Mouse (Mus musculus): Measurements from ENCODE around the gene Aco2. TPM values are rescaled to one million over a fixed set of nuclear protein-coding genes. Genes with fewer than 3 reads are reported as not detected.

The Aco2 gene
- polyA plus RNA-seq, 1 experiment from 2014 or later: 265 TPM

DNA sequence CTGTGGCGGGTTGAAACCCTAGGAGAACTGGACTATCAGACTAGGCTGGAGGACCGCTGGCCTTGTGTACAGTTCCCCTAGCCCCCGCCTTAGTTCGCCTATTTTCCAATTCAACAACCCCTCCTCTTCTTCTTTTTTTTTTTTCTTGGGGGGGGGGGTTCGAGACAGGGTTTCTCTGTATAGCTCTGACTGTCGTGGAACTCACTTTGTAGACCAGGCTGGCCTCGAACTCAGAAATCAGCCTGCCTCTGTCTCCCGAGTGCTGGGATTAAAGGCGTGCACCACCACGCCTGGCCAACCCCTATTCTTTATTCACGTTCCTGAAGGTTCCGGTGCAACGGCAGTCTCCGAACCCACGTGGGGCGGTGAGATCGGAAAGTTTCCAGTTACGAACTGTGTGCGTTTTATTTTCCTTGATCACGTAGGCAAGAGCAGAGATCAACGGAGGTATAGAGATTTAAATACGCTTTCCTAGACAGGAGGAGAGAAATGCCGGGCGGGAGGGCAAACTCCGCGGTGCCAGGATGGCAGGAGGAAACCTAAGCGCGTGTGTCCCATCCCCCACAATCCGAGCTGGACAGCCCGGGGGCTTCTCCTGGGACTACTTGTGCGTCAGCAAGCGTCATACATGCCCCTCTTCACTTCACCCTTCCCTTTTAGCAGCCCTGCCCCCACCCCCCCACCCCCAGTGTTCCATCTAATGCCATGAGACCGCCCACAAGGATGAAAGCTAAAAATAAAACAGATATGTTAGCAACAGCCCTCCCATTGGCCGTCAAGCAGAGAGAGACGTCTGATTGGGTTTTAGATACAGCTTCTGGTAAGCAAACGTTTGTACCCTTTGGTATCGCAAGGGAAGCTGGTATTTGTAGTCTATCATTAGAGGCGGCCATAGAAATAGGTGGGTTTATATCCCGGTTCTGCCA is 12.5 kb upstream of the Aco2 start:
- WGBS: under 1% methylated on average over 39 of the region's 39 CpGs
- peaks cover 38% of the 10 kb centered on the region for H3K4me1 ChIP-seq
- H3K27me3 ChIP-seq (replicated peaks): no peaks in the 10 kb centered on the region
- H3K36me3 ChIP-seq (replicated peaks): no peaks in the 10 kb centered on the region
- peak overlapping the region; percentile 95 for H3K27ac ChIP-seq
- peak; percentile 83 for ATAC-seq (replicated peaks)
- peak overlapping the region; percentile 30 for H3K9ac ChIP-seq
- peak overlapping the region; percentile 78 for H3K4me2 ChIP-seq
- H3K4me3 ChIP-seq: peak overlapping the region; percentile 88
- no peaks in the 10 kb centered on the region for H3K9me3 ChIP-seq

DNA sequence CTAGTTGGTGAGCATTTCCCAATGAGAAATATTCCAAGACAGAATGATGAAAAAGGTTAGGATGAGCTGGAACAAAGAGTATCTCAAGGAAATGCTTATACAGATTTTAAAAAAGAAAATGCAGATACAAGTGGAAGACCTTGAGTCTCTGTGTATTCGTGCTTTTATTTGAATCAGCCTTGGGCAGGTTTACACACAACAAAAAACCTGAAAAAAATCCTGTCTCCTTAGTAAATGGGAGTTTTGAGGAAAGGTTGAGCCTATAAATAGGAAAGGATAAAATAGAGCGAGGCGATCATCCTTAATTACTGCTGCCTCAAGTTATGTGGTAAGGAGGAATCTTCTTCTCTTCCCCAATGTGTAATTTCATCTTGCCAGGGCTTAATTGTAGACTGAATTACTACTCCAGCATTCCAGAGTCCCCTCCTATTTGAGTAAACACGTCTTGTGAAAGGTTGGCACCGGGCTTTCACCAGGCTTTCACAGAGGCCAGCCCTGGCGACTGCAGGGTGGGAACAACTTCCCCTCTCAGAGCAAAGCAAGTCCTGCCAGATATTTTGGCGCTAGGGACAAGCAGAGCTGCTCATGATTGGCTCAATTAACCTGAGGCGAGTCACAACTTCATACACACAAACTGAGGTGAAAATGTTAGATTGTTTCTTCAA is 11.5 kb upstream of the Aco2 start:
- H3K27ac ChIP-seq: peak overlapping the region; percentile 95
- peaks cover 31% of the 10 kb centered on the region for H3K4me1 ChIP-seq
- 0 out of 2 replicates have a peak overlapping the region, but pooled peaks have one; percentile 88 for H3K4me3 ChIP-seq
- H3K4me2 ChIP-seq: peak overlapping the region; percentile 78
- no peak overlapping the region for H3K9ac ChIP-seq
- H3K9me3 ChIP-seq: no peaks in the 10 kb centered on the region
- no peaks in the 10 kb centered on the region for H3K36me3 ChIP-seq (replicated peaks)
- WGBS: 45% methylated on average over 8 of the region's 8 CpGs
- ATAC-seq (replicated peaks): no peak
- no peaks in the 10 kb centered on the region for H3K27me3 ChIP-seq (replicated peaks)

DNA sequence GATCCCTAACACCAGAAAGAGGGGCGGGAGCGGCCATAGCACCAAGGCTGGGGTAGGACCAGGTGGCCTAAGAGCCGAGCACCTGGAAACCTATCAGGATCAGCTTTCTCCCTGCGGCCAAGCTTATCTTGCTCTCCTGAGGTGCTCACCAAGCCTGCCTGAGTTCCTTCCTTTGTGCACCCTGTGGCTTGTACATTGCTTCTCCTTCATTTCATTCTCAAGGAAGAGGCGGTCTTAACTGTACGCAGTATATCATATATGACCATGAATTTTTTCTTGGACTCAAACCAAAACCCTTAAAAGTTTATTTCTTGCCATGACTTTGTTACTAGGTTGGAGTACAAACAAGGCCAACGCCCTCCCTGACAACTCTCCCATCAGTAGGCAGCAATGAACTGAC is 7.9 kb upstream of the Aco2 start:
- no peaks in the 10 kb centered on the region for H3K27me3 ChIP-seq (replicated peaks)
- H3K36me3 ChIP-seq (replicated peaks): peaks cover 25% of the 10 kb centered on the region
- H3K27ac ChIP-seq: no peak overlapping the region
- peaks cover 8% of the 10 kb centered on the region for H3K4me1 ChIP-seq
- ATAC-seq (replicated peaks): no peak
- H3K9me3 ChIP-seq: no peaks in the 10 kb centered on the region
- no peak overlapping the region for H3K4me2 ChIP-seq
- no peak overlapping the region for H3K9ac ChIP-seq
- 95% methylated on average over 7 of the region's 7 CpGs for WGBS
- H3K4me3 ChIP-seq: no peak overlapping the region

DNA sequence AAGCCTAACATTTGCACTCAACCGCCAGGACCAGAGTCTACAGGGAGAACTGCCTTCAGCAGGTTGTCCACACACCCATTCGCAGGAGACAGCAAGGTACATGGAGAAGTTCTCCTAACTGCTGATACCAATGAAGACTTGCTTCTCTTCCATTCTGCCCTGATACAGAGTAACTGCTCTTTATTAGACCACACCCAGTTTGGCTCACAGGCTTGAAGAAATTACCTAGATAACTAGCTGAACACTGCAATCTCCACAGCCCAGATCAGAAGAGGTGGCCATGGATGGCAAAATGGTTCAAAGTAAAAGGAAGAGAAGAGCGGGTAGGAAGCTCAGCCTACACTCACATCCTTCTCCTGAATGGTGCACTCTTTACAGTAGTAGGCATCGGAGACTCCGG is 2.1 kb upstream of the Aco2 start:
- H3K27me3 ChIP-seq (replicated peaks): no peaks in the 10 kb centered on the region
- ATAC-seq (replicated peaks): no peak
- H3K27ac ChIP-seq: no peak overlapping the region
- no peak overlapping the region for H3K4me3 ChIP-seq
- H3K9me3 ChIP-seq: no peaks in the 10 kb centered on the region
- H3K4me1 ChIP-seq: peaks cover 28% of the 10 kb centered on the region
- WGBS: 96% methylated on average over 5 of the region's 5 CpGs
- no peak overlapping the region for H3K4me2 ChIP-seq
- peaks cover 36% of the 10 kb centered on the region for H3K36me3 ChIP-seq (replicated peaks)
- H3K9ac ChIP-seq: no peak overlapping the region

DNA sequence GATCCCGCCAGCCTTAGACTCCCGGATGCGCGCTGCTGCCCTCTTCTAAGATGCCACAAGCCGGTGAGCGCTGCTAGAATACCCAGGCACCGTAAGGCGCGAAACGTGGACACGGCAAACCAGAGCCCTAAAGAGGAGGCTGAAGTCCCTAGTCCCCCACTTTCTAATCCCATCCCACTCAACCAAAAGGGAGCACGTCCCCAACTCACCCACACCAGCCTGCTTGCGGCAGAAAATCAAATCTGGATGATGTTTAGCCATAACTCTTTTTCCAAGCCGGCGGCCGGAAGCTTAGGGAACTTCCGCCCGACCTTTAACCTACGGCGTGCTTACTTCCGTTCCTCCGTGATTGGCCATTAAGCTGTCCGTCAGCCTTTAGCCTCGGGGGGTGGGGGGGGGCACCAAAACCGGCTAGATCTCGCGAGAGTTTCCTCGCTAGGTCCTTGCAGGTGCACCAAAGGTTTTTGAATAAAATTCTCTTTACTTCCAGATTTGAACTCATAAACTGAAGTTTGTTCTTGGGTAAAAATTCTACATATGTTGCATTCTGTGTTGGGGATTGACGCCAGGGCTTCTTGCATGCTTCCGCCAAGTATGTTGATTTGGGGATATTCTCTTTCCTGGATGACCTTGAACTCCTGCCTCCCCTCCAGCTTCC is 376 bp upstream of the Aco2 start, which contains the start of gene Phf5a:
Phf5a (minus strand) TSS at position 308 of the 658 bp plus-strand sequence.
- Histone ChIP-seq H3K27me3 (replicated peaks) (no peaks in the 10 kb centered on the region), H3K27ac (peak within 1 kb of the TSS; percentile 98), H3K4me1 (peaks cover 28% of the 10 kb centered on the region), H3K9ac (peak within 1 kb of the TSS; percentile 72), H3K9me3 (no peaks in the 10 kb centered on the region), H3K4me3 (peak within 1 kb of the TSS; percentile 69), H3K4me2 (peak within 1 kb of the TSS; percentile 78), H3K36me3 (replicated peaks) (peaks cover 36% of the 10 kb centered on the region)
- WGBS: 0% methylated on average over 30 of the region's 30 CpGs
- peak; percentile 88 for ATAC-seq (replicated peaks)

DNA sequence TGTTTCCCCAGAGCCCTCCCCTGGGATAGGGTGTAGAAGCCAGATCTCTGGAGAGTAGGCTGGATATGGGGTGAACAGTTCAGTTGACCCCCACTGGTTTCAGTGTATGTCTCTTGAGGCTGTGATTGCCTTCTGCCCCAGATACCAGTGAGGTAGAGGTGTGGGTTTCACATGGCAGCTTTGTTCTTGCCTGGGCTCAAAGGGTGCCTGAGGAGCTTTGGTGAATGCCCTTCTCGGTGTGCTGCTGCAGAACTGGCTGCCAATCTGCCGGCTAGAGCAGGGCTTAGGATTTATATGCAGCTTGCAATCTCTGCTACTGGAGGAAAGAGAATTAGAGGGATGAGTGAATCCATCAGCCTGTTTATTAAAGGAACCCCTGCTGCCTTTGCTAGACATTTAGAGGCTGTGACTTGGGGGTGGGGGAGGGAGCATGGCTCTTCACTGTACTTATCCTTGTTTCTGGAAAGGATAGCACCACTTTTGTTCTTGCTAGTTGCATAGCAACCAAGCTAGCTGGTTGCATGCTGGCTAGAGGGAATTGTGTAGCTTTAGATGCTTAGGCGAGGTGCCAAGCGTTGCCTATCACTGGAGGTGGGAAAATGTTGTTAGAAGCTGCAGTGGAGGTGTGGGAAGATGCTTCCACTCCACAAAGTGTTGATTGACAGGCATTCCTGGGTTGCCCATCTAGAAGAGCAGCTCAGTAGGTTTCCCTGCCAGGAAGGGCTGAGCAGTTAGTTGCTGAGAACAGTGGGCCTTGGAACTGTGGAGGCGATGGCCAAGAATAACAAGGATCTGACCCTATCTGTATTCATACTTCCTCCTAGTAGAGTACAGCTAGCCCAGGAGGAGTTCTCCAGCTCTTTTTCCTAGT is 7.7 kb downstream of the Aco2 start:
- Histone ChIP-seq H3K4me3 (no peak overlapping the region), H3K9ac (0 out of 2 replicates have a peak overlapping the region, but pooled peaks have one; percentile 12), H3K4me2 (peak overlapping the region; percentile 35), H3K27me3 (replicated peaks) (no peaks in the 10 kb centered on the region), H3K4me1 (peaks cover 32% of the 10 kb centered on the region), H3K27ac (peak overlapping the region; percentile 92), H3K36me3 (replicated peaks) (no peaks in the 10 kb centered on the region), H3K9me3 (no peaks in the 10 kb centered on the region)
- 25% methylated on average over 5 of the region's 5 CpGs for WGBS
- peak; percentile 90 for ATAC-seq (replicated peaks)

DNA sequence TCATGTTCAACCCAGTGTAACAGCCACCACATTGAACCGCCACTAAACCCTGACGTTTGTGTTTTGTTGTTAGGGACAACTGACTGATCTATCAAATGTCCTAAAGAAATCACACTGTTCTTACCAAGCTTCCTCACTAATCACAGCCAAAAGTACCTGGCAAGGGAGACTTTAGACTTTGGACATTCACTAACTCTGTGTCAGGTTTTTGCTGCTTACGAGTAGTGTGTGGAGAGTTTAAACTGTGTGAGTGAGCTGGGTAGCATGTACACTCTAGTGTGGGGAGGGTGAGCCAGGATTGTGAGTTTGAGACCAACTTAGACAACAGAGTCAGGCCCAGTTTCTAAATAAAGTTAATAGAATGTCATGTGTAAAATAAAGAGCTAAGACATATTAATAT is 10.2 kb downstream of the Aco2 start:
- no peak for ATAC-seq (replicated peaks)
- 90% methylated on average over 3 of the region's 3 CpGs for WGBS
- no peak overlapping the region for H3K27ac ChIP-seq

DNA sequence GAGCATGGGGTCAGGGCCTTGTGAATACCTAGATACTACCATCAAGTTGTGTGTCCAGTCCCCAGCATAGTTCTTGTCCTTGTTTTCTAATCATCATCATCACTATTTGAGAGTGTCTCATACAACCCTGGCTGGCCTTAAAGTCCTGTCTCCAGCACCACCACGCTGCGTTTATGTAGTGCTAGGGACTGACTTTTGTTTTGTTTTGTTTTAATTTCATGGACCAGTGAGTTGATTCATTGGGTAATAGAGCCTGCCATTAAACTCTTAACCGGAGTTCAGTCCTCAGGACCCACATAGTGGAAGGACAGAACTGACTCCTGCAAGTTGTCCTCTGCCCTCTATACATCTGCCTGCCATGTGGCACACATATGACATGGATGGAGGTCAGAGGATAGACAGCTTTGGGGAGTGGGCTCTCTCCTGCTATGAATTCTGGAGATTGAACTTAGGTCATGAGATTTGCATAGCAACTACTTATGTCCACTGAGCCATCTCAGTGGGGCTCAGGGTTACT is 13.4 kb downstream of the Aco2 start:
- Histone ChIP-seq H3K9me3 (no peaks in the 10 kb centered on the region), H3K27me3 (replicated peaks) (no peaks in the 10 kb centered on the region), H3K9ac (no peak overlapping the region), H3K27ac (no peak overlapping the region), H3K36me3 (replicated peaks) (peaks cover 5% of the 10 kb centered on the region; the same call in 1 of the 2 replicates), H3K4me3 (no peak overlapping the region), H3K4me2 (no peak overlapping the region), H3K4me1 (peaks cover 9% of the 10 kb centered on the region)
- 72% methylated on average over 3 of the region's 3 CpGs for WGBS
- ATAC-seq (replicated peaks): no peak

More for the DNA sequence above, 10.2 kb downstream of the Aco2 start:
- H3K9ac ChIP-seq: no peak overlapping the region
- no peak overlapping the region for H3K4me2 ChIP-seq
- H3K4me3 ChIP-seq: no peak overlapping the region
- H3K36me3 ChIP-seq (replicated peaks): no peaks in the 10 kb centered on the region
- H3K27me3 ChIP-seq (replicated peaks): no peaks in the 10 kb centered on the region
- H3K9me3 ChIP-seq: no peaks in the 10 kb centered on the region
- peaks cover 30% of the 10 kb centered on the region for H3K4me1 ChIP-seq

DNA sequence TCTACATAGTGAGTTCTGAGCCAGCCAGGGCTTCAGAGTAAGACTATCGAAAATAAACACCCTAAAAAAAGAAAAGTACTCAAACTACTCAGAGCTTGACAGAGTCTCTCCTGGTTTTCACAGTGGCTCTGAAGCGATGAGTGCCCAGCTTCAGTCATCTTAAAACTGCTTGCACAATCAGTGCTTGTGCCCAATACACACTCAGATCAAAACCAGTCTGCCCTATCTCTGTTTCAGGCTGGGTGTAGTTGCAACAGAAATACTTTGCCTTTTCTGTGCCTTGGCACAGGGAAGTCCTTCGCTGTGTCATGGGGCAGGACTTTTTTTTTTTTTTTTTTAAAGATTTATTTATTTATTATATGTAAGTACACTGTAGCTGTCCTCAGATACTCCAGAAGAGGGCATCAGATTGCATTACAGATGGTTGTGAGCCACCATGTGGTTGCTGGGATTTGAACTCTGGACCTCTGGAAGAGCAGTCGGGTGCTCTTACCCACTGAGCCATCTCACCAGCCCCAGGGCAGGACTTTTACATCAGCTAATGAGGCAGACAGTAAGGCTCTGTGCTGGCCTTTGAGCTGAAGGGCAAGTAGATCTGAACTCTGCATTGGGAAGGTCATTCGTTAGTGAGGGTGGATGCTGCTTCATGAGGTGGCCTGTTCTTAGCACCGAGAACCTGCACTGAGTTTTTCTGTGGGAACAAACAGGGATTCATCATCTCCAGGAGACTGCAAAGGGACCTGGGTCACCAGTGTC is 14.9 kb downstream of the Aco2 start:
- no peak for ATAC-seq (replicated peaks)
- no peak overlapping the region for H3K9ac ChIP-seq
- no peaks in the 10 kb centered on the region for H3K4me1 ChIP-seq
- peaks cover 11% of the 10 kb centered on the region; the same call in 1 of the 2 replicates for H3K36me3 ChIP-seq (replicated peaks)
- no peak overlapping the region for H3K4me3 ChIP-seq
- H3K27ac ChIP-seq: no peak overlapping the region
- H3K27me3 ChIP-seq (replicated peaks): no peaks in the 10 kb centered on the region
- WGBS: 96% methylated on average over 6 of the region's 6 CpGs
- H3K9me3 ChIP-seq: no peaks in the 10 kb centered on the region
- H3K4me2 ChIP-seq: no peak overlapping the region

DNA sequence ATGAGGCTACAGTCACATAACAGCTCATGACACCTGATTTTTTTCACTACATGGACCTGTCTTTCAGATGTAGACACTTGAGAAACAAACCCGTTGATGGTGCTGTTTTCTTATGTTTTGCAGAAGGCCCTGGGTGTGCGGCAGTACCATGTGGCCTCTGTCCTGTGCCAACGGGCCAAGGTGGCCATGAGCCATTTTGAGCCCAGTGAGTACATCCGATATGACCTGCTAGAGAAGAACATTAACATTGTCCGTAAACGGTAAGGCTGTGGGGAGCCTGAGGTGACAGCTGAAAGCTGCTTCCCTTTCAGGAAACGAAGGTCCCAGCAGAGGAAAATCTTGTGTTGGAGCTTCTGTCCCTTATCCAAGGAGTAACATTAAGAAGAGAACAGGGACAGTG is 17.1 kb downstream of the Aco2 start:
- no peaks in the 10 kb centered on the region for H3K4me1 ChIP-seq
- H3K36me3 ChIP-seq (replicated peaks): peaks cover 17% of the 10 kb centered on the region; the same call in 1 of the 2 replicates
- 97% methylated on average over 7 of the region's 7 CpGs for WGBS

More for the DNA sequence above, 17.1 kb downstream of the Aco2 start:
- Histone ChIP-seq H3K27ac (no peak overlapping the region), H3K9ac (no peak overlapping the region), H3K27me3 (replicated peaks) (no peaks in the 10 kb centered on the region), H3K4me2 (no peak overlapping the region), H3K9me3 (no peaks in the 10 kb centered on the region), H3K4me3 (no peak overlapping the region)
- ATAC-seq (replicated peaks): no peak
